Mouse (Mus musculus): ENCODE measurements around the gene Ilkap.

The Ilkap gene

DNA sequence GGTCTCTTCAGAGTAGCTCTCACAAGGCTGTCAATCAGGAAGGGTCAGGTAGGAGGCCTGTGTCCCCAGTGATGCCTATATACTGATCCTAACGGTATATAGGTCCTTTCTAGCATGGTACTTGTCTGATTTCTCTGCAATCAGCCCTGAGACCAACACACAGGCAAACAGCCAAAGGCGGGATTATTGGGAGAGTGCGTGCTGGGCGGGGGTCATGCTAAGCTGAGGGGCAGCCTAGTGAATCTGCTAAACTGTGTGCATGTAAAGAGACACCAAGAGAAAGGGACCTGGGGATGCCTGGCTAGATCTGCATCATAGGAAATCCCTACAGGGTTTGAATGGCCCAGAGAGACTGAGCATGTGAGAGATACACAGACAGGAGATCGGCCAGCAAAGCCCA, 16.7 kb upstream of the Ilkap start:
- in situ Hi-C loops (cut with MboI, MseI): loop anchor here (25.0 kb wide), 1 partner anchor 1497 kb away; the partner anchor contains the start of genes Ankmy1, Dusp28 and Rnpepl1

GRCm38 (mm10) chr1:91414903-91415302, 16.3 kb upstream of the Ilkap start:
- in situ Hi-C loops (cut with MboI, MseI): loop anchor here (25.0 kb wide), 1 partner anchor 1497 kb away; the partner anchor contains the start of genes Ankmy1, Dusp28 and Rnpepl1

GRCm38 (mm10) chr1:91413898-91414594, 15.4 kb upstream of the Ilkap start, which contains the start of gene Hes6:
TSS of gene Hes6 (minus strand) at chr1:91414038.
- in situ Hi-C loops (cut with MboI, MseI): loop anchor here (25.0 kb wide), 1 partner anchor 1498 kb away; the partner anchor contains the start of genes Ankmy1, Dusp28 and Rnpepl1

GRCm38 (mm10) chr1:91413536-91413897, 14.9 kb upstream of the Ilkap start:
- in situ Hi-C loops (cut with MboI, MseI): loop anchor here (25.0 kb wide), 1 partner anchor 1499 kb away; the partner anchor contains the start of genes Ankmy1, Dusp28 and Rnpepl1

DNA sequence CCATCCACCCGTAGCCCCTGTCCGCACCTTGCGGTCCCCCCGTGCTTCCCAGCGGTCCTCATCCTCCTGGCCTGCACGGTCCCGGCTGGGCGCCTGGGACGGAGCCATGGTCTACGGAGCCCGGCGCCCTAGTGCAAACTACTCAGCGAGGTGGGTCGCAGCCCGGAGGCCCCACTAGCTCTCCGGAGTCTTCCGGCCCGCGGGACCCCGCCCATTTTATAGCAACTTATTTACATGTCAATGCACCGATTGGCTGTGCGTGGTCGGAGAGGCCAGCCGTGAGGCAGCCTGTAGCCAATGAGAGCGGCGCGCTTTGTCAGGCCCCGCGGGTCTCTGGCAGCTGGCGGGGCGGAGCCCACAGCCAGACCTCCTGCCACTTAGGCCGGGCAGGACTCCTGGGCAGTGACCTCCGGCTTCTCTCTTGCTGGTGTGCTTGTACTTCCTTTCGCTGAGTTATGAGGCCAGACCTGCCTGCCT, 14.5 kb upstream of the Ilkap start:
- in situ Hi-C loops (cut with MboI, MseI): loop anchor here (25.0 kb wide), 1 partner anchor 1499 kb away; the partner anchor contains the start of genes Ankmy1, Dusp28 and Rnpepl1

GRCm38 (mm10) chr1:91412286-91413029, 13.8 kb upstream of the Ilkap start:
- in situ Hi-C loops (cut with MboI, MseI): loop anchor here (25.0 kb wide), 1 partner anchor 1500 kb away; the partner anchor contains the start of genes Ankmy1, Dusp28 and Rnpepl1

- in situ Hi-C loops (cut with MboI, MseI): loop anchor here (25.0 kb wide), 1 partner anchor 1501 kb away; the partner anchor contains the start of genes Ankmy1, Dusp28 and Rnpepl1
Measured at GRCm38 (mm10) chr1:91411631-91412285, 13.1 kb upstream of the Ilkap start.

DNA sequence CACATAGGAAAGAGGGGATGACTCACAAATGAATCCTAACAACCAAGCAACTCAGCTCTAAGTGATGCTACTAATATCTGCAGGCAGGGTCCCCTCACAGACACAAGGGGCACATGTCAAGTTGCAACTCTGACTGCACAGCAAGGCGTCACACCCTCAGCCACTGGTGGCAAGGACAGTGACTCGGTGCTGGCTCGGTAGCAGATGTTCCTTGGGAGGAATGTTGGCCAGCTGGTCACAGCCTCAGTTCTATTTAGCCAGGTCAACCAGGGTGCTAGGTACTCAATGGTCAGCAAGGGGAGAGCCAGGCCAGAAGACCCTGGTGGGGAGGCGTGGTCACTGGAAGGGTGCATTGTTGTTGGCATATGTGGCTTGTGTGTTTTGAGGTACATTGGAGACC, 9.2 kb upstream of the Ilkap start:
- in situ Hi-C loops (cut with MboI, MseI): loop anchor here (25.0 kb wide), 1 partner anchor 1504 kb away; the partner anchor contains the start of genes Ankmy1, Dusp28 and Rnpepl1

GRCm38 (mm10) chr1:91405406-91406169, 7.0 kb upstream of the Ilkap start:
- in situ Hi-C loops (cut with MboI, MseI): loop anchor here (25.0 kb wide), 1 partner anchor 1507 kb away; the partner anchor contains the start of genes Ankmy1, Dusp28 and Rnpepl1

GRCm38 (mm10) chr1:91404976-91405375, 6.4 kb upstream of the Ilkap start:
- in situ Hi-C loops (cut with MboI, MseI): loop anchor here (25.0 kb wide), 1 partner anchor 1507 kb away; the partner anchor contains the start of genes Ankmy1, Dusp28 and Rnpepl1

GRCm38 (mm10) chr1:91397927-91398259, 722 bp downstream of the Ilkap start:
- in situ Hi-C loops (cut with MboI, MseI): loop anchor here (10.0 kb wide), 1 partner anchor 777 kb away; no protein-coding TSS in a partner anchor

DNA sequence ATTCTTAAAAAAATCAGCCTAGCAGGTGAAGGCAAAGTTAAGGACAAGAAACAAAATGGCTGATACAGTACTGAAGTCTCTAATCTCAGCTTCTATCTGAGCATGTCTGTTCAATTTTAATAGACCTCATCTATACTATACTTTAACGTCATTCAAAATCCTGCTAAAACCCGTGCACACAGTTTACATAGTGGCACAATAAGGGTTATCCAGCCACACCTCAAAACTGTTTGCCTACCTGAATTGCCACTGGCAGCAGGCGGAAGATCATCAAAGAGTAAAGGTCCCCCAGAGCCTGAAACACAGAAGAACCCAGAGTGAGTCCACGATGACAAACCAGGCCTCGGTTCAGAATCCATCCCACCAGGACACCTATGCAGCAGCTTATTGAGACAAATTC, 8.2 kb downstream of the Ilkap start:
- in situ Hi-C loops (cut with MboI, MseI): loop anchor here (10.0 kb wide), 1 partner anchor 784 kb away; no protein-coding TSS in a partner anchor

DNA sequence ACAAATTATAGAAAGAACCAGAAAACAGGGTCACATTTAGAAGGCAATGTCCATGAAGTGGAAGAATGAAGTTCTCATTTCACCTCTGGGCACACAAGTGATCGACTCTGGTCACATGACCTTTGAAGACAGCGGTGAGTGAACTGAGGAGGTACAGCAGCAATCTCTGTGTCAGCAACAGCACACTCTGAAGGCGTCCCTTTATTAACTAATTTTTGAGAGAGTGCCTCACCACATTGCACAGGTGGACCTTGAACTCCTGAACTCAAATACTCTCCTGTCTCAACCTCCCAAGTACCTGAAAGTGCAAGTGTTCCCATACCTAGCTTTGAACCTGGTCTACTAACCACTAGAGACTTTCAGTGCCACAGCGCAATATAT, 17.5 kb downstream of the Ilkap start:
- in situ Hi-C loops (cut with MboI, MseI): no loop called here

- in situ Hi-C loops (cut with MboI, MseI): no loop called here
Measured at GRCm38 (mm10) chr1:91380453-91381090, 18.0 kb downstream of the Ilkap start.

GRCm38 (mm10) chr1:91373414-91373835, 25.2 kb downstream of the Ilkap start:
- in situ Hi-C loops (cut with MboI, MseI): no loop called here

DNA sequence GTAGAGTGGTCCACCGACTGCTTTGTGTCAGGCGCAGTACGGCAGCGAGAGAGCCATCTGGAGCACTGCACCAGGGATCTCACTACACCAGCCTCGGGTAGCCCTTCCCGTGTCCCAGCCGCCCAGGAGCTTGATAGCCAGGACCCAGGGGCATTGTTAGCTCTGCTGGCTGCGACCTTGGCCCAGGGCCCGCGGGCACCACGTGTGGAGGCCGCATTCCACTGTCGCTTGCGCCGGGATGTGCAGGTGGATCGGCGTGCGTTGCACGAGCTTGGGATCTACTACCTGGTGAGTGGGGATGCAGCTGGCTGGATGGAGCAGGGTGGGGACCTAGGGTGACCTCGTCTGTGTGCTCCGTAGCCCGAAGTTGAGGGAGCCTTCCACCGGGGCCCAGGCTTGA, 28.6 kb downstream of the Ilkap start:
- in situ Hi-C loops (cut with MboI, MseI): no loop called here

- in situ Hi-C loops (cut with MboI, MseI): no loop called here
Measured at GRCm38 (mm10) chr1:91369408-91369807, 29.2 kb downstream of the Ilkap start.

GRCm38 (mm10) chr1:91367295-91367694, 31.3 kb downstream of the Ilkap start:
- in situ Hi-C loops (cut with MboI, MseI): no loop called here

- in situ Hi-C loops (cut with MboI, MseI): no loop called here
Measured at GRCm38 (mm10) chr1:91366215-91367108, 32.2 kb downstream of the Ilkap start, which contains the start of gene Erfe. TSS of gene Erfe (plus strand) at chr1:91366430.
